Mouse (Mus musculus) myocyte (in vitro differentiated cells): Measurements from ENCODE around the gene Hsd17b2.
A peak's percentile ranks its signal among the peaks of the same experiment; 100 is the strongest.

Experiments used
- CEBPB ChIP-seq: IDR thresholded peaks from 2 replicates; pipeline ENCODE4 v1.6.1; 2011; ENCODE audit warnings: mild to moderate bottlenecking, moderate library complexity; ENCODE audit not compliant: poor library complexity, insufficient read depth, severe bottlenecking
- E2F4 ChIP-seq: IDR thresholded peaks from one replicate; pipeline ENCODE4 v1.6.1; 2011; ENCODE audit warnings: mild to moderate bottlenecking, control low read depth, moderate library complexity; ENCODE audit not compliant: insufficient read depth
- POLR2A ChIP-seq: IDR thresholded peaks from one replicate; pipeline ENCODE4 v1.6.1; 2011; ENCODE audit warnings: low read depth, mild to moderate bottlenecking, control low read depth, moderate library complexity; ENCODE audit not compliant: insufficient read length
- POLR2AphosphoS2 ChIP-seq: IDR thresholded peaks from one replicate; pipeline ENCODE4 v1.6.1; 2011; ENCODE audit warnings: low read depth, control low read depth; ENCODE audit not compliant: insufficient read length
- USF1 ChIP-seq: IDR thresholded peaks from one replicate; pipeline ENCODE4 v1.6.1; 2011; ENCODE audit warnings: low read depth, mild to moderate bottlenecking, control low read depth, moderate library complexity

DNA sequence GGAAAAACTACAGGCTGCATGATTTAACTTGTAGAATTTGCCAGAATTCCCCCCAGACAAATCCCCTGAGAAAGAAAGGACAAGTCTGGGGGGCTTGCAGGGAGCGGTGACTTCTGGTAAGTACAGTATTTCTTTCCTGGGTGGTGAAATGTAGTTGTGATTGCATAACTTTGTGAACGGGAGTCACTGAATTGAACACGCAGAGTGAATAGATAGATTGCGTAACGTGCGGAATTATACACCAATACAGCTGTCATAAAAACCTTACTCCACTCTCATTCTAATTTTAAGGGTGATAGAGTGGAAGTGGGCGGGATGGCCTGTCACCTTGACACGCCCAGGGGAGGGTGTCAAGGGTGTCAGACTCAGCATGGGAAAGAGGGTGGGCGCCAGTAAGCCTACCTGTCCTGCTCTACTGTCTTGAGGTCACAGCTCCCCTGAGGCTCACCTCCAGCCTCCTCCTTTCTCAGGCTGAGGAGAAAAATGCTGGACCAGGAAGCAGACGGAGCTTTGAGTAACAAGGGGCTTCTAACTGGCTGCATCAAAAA lies 17.7 kb upstream of the Hsd17b2 start:
- no peak for TF ChIP-seq USF1
- no peak for TF ChIP-seq E2F4
- TF ChIP-seq CEBPB: peak; percentile 69
- no peak for TF ChIP-seq POLR2AphosphoS2
- TF ChIP-seq POLR2A: no peak
